Mouse (Mus musculus) 3134 (cell line): ENCODE measurements around the gene Dhx9.
A peak's percentile ranks its signal among the peaks of the same experiment; 100 is the strongest.
"Not testable (repeated sequence)": the region's sequence is repeated elsewhere in the genome, so short reads cannot be mapped to it uniquely, and the experiment has no call there.

Experiments used
- DNase-seq: peaks from one replicate; pipeline ENCODE4 v3.0.0-alpha.2; 2011; ENCODE audit warnings: low spot score; ENCODE audit not compliant: insufficient read length; ENCODE audit errors: extremely low read depth

Gene Dhx9

DNA sequence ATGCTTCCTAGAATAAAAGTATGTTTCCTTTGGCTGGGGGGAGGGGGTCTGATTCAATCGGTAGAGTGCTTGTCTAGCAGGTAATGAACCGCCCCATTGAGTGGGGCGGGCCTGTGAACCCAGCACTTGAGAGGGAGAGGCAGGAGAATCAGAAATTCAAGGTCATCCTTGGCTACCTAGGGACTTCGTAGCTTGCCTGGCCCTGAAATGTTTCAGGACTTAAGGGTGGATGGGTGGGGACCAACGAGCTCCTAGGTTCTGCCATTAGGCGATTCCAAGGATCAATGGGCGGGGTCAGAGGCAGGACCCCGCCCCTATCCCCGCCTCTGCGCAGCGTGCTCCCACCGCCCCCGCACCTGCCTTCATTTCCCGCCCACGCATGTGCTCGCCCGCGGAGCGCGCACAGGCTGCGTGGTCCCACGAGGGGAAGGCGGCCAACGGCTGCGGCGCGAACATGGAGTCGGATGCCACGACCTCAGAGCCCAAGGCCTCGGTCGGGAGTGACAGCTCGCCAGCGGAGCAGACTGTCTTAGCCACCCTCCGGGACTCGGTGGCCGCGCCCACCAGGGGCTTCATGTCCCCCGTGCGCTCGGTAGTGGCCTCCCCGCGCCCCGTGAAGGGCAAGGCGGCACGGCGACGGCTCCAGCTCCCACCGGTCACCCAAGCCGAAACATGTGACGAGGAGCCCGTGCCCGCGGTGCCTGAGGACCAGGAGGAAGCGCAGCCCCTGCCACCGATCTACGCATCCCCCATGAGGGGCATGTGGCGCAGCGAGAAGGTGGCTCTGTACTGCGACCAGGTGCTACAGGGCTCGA is 62.5 kb downstream of the Dhx9 start, which contains the start of gene Shcbp1l:
Gene Shcbp1l, plus strand, starts transcription at position 393 of the 815 bp plus-strand sequence.
- peak; percentile 13 for DNase-seq

DNA sequence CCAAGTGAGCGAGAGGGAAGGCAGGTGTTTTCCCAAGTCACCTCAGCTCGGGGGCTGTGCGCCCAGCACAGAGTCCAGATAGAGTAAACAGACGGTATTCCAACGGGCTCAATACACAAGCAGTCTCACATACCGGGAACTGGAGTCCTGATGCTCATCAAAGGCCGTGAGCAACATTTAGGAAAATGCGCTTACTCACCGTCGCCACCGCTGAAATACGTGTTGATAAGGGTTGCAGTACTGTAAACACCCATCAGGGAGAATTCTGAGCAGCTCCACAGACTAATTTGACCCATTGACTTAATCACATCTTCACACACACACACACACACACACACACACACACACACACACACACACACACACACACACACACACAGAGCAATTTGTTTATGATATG is 63.2 kb downstream of the Dhx9 start:
- no peak for DNase-seq

- not testable (repeated sequence) for DNase-seq
Observed at GRCm38 (mm10) chr1:153417805-153418204, 69.7 kb downstream of the Dhx9 start.

GRCm38 (mm10) chr1:153416271-153416832 is 71.1 kb downstream of the Dhx9 start:
- DNase-seq = not testable (repeated sequence)

GRCm38 (mm10) chr1:153415742-153416141 is 71.7 kb downstream of the Dhx9 start:
- DNase-seq = not testable (repeated sequence)

DNA sequence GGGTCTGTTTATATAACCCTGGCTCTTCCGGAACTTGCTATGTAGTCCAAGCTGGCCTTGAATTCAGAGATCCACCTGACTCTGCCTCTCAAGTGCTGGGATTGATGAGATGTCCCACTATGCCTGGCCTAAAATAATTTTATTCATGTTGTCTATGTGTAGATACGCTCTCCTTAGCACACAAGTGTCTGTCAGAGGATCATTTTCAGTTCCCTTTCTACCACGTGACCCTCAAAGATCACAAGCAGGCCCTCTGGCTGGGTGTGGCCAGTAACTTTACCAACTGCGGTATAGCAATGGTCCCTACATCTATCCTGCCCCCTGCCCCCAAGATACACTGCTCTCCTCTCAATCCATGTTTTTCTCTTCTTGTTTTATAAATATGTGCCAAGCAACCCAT is 72.5 kb downstream of the Dhx9 start:
- DNase-seq = no peak

DNA sequence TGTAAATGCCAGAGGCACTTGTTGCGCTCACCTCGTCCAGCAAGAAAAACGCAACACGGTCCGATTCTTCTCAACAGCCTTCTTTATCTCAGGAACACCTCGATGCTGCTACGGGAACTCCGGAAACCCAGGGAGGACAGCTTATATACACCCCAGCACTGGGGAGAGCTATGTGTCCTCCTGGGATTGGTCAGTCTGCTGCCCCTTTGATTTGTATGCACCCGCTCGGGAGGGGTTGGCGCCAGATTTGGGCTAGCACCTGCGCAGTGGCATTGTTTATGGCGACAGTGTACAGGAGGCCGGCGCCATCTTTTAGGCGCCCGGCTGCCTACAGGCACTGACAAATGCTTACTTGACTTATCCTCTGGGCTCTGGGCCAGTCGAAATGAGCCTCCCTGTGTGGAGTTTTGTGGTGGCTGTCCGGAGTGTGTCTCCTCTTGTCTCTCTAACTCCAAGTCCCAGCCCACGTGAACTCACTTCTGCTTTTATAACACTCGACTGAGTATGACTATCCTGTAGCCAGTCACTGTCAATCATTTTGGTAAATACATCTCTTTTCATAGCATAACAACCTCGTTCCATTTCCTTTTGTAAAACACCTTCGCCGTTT is 73.2 kb downstream of the Dhx9 start:
- DNase-seq = not testable (repeated sequence)

GRCm38 (mm10) chr1:153413397-153414020 is 74.0 kb downstream of the Dhx9 start:
- DNase-seq = not testable (repeated sequence)

- DNase-seq = not testable (repeated sequence)
Observed at GRCm38 (mm10) chr1:153412663-153413396, 74.6 kb downstream of the Dhx9 start.

DNA sequence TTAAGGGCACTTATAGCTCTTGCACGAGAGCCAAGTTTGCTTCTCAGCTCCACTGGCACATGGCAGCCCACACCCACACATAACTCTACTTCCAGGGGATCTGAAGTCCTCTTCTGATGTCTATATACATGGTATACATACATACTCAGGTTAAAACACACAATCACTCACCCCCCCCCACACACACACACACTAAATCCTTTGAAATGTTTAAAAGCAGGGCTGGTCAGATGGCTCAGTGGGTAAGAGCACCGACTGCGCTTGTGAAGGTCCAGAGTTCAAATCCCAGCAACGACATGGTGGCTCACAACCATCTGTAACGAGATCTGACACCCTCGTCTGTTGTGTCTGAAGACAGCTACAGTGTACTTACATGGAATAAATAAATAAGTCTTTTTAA is 75.7 kb downstream of the Dhx9 start:
- DNase-seq = no peak

DNA sequence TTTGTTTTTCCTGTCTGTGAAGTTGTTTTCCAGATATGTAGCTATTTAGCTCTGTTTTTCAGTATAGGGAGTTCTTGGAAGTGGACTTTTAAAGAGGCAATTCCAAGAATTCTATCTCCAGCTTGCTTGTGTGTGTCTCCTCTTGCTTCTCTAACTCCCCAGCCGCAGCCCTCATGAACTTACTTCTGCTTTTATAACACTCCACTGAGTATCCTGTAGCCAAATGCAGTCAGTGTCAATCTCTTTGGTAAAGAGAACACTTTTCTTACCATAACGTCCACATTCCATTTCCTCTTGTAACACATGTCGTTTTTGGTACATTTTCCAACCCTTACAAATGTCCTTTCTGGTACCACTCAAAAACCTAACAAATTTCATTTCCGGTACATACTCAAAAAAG is 76.5 kb downstream of the Dhx9 start:
- DNase-seq = not testable (repeated sequence)

GRCm38 (mm10) chr1:153408296-153408695 is 79.2 kb downstream of the Dhx9 start:
- DNase-seq = not testable (repeated sequence)

DNA sequence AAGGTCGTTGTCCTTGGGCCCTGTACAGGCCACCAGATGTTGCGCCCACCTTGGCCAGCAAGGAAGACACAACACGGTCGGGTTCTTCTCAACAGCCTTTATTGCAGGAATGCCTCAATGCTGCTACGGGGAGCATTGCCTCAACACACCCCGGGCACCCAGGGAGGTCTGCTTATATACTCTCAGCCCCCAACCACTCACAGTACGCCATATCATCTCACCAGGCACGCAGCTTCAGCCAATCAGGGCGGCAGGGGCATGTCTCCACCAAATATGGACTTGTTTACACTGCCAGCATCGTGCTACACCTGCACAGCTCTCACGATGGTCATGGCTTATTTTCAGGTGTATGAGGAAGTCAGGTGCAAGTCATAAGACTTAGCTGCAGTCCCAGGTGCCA is 79.8 kb downstream of the Dhx9 start:
- DNase-seq = not testable (repeated sequence)
